Mouse (Mus musculus) kidney, adult 9 months (tissue): ENCODE results near the gene Chil1.
A peak's percentile ranks its signal among the peaks of the same experiment; 100 is the strongest.

Experiments used
- DNase-seq: peaks from one replicate; pipeline ENCODE4 v3.0.0; 2022

The Chil1 gene

DNA sequence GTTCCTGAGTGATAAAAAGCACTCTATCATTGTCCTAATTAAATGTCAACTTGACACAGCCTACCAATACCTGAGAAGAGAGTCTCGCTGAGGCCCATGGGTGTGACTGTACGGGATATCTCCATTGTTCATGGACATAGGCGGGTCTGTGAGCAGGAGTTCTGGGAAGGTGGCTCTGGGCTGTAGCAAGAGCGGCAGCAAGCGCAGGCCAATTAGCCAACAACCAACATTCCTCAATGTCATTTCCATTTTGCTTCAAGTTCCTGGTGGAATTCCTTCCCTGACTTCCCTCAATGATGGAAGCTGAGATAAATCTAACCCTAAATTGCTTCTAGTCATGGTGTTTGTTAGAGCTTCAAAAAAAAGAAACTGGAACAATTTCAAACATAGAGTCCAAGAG lies 4.0 kb upstream of the Chil1 start:
- no peak for DNase-seq

DNA sequence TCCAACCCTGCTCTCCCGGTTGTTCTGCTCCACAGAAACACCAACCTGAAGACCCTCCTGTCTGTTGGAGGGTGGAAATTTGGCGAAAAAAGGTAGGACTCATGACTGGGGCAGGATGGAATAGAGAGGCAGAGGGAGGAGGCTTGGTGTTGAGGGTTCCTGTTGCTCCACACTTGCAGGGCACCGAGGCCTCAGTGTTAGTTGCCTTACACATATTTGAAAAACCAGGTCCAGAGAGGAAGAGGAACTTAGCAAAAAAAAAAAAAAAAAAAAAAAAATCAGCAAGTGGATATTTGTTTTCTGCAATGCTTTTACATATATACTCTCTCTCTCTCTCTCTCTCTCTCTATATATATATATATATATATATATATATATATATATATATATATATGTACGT lies 2.1 kb downstream of the Chil1 start:
- DNase-seq: no peak

DNA sequence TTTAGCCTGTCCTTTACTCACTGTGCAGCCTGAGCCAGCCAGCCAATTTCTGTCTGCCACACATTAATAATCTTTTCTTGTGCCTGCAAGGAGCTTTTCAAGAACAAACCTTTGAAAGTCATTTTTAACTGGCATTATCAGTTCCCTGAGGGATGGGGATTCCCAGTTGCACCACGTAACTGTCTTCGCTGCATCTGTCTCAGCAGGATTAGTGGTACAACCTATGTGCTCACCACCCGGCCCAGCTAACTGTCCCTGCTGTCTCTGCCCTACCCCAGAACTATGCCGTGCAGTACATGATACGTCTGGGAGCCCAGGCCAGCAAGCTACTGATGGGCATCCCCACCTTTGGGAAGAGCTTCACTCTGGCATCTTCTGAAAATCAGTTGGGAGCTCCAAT lies 6.2 kb downstream of the Chil1 start:
- no peak for DNase-seq

DNA sequence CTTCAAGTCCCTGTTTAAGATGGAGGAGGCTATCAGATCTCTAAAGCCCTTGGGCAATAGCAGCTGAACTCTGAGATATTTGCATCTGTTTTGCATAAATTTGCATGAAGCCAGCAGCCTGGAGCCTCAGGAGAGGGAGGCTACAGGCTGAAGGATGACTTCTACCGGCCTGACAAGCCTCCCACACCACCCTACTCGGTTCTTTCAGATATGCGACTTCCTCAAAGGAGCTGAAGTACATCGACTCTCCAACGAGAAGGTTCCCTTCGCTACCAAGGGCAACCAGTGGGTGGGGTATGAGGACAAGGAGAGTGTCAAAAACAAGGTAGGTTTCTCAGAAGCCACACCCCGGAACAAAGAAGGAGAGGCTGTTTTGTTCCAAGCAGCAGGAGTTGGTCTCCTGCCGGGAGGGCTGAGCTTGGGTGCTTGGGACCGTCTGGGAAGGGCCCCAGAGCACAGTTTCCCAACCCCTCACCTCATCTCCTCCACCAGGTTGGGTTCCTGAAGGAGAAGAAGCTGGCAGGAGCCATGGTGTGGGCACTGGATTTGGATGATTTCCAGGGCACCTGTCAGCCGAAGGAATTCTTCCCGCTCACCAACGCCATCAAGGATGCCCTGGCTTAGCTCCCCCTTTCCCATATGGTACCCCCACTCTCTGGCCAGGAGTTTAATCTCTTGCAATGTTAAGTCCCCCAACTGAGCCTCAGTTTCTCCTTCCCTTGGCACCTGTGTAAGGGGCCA lies 7.2 kb downstream of the Chil1 start:
- peak; percentile 12 for DNase-seq

DNA sequence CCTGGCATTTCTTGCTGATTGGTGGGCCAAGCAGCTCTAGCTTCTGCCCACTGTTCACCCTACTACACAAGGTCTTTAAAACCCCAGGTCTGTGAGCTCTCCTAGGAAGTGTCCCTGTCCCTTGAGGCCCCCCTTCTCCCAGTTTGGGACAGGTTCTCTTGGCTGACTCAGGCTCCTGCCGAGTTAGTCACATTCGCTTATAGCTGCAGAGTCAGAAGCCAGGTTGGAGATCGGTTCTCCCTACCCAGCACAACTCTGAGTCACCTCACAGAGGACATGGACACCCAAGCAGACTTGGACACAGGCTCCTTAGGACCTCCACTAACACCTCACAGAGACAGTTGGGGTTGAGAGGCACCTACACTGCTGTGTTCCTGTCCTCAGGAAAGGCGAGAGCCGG lies 9.2 kb downstream of the Chil1 start:
- DNase-seq: no peak

DNA sequence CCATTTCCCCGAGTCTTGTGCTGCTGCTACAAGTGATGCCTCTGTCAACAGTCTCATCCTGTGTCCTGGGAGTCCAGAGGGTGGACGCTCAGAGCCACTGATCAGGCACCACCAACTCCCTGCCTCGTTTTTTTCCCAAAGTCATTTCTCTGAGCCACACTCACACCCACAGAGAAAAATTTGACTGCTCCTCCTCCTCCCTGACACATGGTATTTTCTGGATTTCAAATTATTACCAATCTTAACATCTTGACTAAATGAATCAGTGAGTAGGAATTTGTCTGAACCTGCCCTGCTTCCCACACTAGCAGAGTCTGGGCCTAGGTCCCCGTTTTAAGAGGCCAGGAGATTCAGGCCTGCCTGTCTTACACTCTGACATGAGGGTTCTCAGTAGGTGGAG lies 10.0 kb downstream of the Chil1 start:
- DNase-seq: no peak

DNA sequence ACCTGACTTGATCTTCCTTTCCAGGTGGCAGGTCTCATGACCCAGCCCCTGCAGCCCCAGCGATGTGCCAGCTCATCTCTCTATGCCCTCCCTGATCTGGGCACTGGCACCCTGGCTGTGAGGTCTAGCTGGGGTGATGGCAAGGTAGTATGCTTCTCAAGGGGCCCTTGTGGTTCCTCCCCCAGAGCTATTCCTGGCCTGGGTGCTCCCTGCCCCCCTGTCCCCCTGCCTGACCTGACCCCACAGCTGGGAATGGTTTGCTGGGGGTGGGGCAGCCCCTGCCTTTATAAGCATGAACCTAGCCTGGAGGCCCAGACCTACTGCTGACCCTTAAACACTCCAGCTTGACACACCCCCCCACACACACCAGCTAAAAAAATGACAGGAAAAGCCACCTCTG lies 11.2 kb downstream of the Chil1 start, which contains the start of gene Mybph:
Gene Mybph, plus strand, starts transcription at position 323 of the 400 bp plus-strand sequence.
- no peak for DNase-seq

DNA sequence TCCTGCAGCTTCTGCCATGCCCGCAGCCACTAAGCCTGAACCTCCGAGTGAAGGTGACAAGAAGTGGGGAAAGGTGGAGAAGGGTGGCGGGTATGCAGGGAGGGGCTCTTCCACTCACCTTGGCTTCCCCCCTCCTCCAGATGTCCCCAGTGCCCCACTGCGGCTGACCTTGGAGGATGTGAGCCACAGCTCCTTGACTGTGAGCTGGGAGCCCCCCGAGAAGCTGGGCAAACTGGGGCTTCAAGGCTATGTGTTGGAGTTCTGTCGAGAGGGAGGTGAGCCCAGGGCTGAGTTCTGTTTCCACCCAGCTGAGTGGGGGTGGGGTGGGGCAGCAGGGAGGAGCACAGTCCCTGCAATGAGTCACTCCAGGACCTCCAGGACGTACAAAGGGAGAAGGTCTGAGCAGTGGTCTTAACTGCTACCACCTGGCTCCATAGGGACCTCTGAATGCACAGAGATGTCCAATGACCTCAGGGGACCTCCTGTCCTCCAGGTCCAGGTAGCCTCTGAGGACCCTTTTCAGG lies 11.8 kb downstream of the Chil1 start:
- DNase-seq: no peak

DNA sequence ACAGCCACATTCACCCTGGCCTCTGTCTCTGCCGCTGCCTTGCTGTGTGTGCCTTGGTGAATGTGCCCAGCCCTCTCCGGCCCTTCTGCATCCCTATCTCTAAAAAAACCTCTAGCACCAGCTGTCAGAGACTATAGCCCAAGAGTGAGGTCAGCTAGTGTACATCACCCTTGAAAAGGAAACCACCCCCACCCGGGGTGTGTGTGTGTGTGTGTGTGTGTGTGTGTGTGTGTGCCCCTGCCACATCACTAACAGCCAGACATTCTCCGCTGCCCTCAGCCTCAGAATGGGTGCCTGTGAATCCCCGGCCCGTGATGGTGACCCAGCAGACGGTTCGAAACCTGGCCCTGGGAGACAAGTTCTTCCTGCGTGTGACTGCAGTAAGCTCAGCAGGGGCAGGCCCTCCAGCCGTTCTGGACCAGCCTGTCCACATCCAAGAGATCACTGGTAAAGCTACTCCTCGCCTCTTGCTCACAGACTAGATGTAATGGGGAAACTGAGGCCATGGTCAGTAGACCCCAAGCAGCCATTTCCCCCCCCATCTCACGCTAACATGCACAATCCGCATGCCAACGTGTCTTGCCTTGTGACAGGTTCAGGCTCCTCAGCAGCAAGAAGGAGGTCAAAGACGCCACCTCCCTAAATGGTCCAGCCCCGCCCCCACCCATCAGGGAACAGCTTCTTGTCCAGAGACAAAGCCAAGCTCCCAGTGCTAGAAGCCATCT lies 12.5 kb downstream of the Chil1 start:
- DNase-seq: no peak

DNA sequence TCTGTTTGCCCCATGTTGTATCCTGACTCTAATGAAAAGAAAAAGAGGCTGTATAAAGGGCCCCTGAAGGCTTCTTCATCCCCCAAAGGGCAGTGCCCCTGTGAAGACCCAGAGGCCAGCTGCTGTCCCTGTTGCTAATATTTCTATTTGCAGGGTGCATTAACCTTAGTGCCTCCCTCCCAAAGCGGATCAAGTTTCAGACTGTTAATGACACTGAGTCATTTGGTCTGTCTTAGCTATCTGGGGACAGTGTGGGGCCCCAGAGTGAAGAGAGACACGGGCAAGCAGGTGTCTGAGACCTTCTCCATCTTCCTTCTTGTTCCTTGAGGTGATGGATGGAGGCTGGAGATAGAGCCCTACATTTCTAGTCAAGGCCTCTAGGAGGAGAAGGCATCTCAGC lies 13.1 kb downstream of the Chil1 start:
- no peak for DNase-seq

DNA sequence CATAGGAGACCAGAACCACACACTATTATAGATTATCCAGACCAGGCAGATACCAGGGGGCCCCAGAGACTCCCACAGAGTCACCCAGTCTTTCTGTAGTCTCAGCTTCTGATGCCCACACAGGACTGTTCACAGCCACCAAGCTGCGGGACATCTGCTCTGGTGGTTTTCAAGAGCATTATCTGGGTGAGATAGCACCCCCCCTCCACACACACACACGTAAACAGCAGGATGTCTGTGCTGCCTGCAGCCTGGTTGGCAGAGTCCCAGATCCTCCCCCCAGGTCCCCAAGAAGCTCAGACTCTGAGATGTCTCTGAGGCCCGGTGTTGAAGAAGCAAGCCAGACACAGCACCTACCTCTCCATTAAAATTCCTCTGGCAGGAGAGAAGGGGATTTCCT lies 13.6 kb downstream of the Chil1 start:
- no peak for DNase-seq

DNA sequence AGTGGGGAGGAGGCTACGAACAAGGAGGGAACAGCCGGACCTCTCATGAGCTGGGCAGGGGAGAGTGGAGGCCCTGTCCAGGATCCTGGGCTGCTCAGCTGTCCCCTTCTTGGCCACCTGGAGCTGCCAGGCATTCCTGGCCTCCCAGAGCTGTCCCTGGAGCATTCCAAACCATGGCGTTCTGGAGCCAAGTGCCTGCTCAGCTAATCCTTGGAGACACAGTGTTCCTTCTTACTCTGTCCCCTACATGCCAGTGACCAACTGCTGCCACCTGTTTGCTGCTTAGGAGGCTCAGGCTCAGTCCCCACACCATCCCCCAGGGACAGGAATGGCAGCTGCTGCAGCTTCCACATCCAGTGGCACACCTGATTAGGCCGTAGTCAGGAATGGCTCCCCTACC lies 14.0 kb downstream of the Chil1 start:
- DNase-seq: no peak

DNA sequence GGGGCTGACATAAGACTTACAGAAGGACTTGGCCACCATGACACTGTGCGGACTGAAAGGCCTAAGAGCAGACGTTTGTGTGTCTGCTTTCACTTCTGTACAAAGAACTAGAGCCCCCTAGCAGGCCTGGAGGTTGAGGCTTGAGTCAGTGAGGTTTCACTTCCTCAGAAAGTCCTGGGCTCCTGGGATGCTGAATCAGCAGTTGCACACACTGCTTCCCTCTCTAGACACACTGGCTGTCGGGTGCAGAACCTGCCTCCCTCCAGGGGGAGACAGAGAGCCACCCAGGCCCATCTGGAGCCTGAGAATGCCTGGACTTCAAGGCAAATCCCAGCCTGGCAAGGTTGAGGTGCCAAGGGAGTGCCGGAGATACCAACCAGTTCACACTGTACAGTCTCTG lies 14.4 kb downstream of the Chil1 start:
- peak; percentile 78 for DNase-seq

DNA sequence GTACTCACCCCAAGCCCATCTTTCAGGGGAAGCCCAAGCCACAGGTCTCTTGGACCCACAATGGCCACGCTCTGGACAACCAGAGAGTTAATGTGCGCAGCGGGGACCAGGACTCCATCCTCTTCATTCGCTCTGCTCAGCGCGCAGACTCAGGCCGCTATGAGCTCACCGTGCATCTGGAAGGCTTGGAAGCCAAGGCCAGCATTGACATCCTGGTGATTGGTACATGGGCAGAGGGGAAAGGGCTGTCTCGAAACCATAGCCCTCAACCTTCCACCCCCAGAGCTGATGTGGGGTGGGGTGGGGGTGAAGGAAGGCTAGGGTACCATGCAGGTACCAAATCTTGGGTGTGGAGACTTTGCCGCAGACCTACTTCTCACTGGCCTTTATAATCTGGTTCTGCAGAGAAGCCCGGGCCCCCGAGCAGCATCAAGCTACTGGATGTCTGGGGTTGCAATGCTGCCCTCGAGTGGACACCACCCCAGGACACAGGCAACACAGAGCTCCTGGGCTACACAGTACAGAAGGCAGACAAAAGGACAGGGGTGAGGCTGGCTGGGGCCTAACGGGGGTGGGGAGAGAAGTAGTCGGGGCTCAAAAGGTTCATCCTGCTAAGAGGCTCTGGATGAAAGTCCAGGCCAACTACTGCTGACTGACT lies 15.5 kb downstream of the Chil1 start:
- DNase-seq: no peak

DNA sequence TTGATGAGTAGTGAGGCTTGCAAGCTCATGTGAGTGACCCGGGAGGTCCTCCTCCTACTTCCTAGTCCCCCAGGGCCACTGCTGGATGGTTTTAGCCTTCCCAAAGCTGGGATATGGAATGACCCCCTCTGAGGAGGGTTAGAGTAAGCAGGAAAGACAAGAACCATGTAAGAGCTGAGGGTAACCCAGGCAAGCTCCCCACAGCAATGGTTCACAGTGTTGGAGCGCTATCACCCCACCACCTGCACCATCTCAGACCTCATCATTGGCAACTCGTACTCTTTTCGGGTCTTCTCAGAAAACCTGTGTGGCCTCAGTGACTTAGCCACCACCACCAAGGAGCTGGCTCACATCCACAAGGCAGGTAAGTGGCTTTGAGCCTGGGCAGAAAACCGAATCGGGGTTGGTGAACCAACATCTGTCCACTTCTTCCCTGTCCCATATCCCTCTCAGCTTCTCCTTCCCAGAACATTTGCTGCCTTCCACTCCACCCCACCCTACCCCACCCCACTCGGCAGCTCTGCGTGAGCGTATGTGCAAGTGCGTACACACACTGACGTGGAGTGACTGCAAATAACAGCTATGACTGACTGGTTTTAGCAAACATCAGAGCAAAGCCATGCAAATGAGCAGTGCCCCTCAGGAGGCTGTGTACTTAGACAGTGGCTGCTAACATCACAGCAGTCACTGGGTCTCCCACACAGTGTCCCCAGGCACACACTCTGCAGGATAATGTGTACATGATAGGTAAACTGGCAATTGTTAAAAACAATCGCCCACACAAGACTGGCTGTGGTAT lies 16.4 kb downstream of the Chil1 start:
- no peak for DNase-seq

DNA sequence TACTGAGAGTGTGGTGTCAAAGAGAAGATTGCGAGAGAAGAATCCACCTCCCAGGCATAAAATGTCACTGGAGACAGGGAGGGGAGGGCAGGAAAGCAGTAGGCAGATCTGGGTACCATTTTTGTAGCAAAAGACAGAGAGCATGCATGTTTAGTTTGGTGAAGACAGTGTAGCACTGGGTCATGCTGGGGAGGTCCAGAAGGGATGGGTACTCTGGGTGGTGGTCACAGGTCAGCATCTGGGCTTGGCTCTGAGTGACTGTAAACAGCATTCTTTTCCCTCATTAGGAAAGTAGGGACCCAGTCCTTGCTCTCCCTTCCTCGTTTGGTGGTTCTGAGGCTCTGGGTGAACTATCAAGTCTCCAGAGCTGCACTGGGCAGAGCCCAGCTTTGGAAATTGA lies 18.5 kb downstream of the Chil1 start:
- no peak for DNase-seq

DNA sequence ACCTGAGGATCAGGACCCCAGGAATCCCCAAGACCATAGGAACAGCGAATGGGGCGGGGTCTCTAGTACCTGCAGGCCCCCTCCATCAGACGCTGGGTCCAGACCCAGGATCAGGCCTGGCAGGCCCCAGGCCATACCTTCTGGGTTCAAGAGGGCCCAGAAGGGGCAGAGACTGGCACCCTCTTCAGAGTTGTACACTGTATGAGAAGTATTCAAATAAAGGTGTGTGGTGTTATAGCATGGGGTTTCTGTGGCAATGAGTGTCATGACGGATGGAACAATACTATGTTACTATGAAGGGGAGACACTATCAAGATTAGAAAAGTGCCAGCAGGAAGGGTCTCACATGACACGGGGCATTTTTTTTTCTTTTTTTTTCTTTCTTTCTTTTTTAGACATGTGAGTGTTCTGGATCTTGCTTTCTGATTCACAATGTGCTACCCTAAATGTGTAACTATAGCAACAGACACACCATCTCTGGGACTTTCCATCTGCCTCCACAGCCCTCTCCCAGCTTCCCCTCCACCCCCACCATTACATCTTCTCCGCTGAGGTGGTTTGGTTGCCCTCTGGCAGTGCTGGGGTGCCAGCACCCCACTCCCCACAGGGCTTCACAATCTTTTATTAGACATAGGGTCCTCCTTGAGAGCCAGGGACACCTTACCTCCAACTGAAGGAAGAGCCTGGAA lies 19.2 kb downstream of the Chil1 start:
- no peak for DNase-seq

DNA sequence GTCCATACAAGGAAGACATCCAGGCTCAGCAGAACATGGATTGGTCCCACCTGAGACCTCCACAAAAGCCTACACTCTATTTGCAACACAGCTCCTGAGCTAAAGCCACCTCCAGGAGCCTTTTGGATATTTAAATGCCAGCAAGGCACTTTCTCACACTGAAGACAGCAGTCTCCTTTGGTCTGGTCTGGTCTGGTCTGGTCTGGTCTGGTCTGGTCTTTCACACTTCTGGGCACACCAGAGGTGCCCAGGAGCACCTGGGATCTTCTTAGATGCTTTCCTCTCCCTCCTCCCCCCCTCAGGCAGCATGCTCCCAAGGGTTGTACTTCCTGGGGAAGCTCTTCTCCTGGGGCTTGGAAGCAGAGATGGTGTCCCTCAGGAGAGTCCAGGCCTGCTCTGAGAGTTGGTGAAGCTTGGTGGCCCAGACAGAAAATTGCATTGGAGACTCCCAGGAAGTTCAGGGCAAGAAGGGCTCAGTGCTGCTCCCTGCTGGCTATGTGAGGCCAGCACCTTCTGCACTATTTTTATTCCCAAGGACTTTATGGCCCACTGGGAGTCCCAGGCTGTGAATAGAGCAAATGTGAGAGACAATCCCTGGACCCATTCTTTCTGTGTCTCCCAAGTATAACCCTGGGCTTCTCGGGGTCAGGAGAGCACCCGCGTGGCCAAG lies 19.9 kb downstream of the Chil1 start:
- DNase-seq: peak; percentile 58

DNA sequence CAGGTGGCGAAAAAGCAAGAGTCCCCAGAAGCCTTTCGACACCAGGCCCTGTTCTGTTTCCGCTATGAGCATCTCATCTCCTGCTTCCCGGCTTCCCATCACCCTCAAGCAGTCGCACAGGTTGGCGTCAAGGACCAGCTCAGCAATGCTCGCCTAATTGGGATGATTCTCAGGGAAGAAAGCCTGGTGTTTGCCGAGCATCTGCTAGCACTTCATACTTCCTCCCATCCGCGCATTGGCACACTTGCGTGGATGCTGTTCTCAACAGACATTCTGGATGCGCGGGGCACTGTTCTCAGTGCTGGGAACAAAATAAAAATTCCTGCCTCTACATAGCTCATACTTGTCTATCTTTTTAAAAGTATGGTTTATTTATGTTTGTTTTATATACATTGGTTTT lies 22.3 kb downstream of the Chil1 start:
- DNase-seq: no peak

DNA sequence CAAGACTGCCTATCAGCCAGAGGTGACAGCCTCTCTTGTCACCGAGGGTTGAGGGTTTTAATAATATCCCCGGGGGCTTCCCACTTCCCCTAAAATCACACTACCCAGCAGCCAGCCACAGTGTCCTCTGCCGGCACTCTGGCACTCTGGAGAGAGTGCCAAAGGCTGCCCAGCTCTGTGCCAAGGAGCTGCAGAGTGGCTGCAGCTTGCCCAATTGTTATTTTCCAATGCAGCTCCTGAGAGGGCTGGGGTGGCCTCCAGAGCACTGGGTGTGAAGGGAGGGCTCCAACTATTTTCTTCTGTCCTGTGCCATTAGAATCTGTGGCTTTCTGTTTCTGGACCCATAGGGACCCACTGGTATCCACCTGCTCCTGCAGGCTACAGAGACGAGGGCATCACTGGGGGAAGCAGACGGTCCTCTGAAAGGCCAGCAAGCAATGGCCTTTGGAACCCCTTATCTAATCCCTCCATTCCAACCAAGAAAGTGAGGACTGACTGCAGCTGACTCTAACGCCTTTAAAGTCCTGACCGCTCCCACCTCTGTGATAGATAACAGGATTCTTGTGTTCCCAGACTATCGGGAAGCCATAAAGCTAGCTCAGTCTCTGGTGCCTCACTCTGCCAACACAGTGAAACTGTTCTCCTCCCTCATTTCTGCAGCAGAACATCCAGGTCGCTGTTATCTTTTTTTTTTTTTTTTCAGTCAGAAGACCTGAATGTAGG lies 23.5 kb downstream of the Chil1 start:
- no peak for DNase-seq

DNA sequence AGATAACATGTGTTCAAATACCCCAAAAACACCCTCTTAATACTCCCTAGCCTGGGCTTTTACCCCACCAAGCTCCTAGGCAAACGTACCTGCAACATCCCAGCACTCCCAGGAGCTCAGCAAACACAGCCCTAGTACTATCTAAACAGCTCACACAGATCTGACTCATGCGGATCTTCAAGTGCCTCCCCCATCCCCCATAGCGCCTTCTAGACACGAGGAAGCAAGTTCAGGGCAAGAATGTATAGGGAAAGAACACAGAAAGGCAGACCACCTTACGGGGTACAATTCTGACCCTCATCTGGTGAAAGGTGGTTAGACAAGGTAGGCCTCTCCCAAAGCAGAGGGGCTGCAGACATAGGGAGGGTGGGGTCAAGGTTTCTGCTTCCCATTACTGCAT lies 24.1 kb downstream of the Chil1 start:
- no peak for DNase-seq
